Mouse (Mus musculus) cerebral cortex, adult 2 months (tissue): ENCODE measurements around the gene Hoxc5.

Source experiments
- WGBS: fragments of 180-500 bp; shearing (Covaris S2); methylation state at CpG from one replicate; pipeline ENCODE4 v1.1.7; 2018; 5-methylcytosine and 5-hydroxymethylcytosine counted together

Hoxc5 gene

DNA sequence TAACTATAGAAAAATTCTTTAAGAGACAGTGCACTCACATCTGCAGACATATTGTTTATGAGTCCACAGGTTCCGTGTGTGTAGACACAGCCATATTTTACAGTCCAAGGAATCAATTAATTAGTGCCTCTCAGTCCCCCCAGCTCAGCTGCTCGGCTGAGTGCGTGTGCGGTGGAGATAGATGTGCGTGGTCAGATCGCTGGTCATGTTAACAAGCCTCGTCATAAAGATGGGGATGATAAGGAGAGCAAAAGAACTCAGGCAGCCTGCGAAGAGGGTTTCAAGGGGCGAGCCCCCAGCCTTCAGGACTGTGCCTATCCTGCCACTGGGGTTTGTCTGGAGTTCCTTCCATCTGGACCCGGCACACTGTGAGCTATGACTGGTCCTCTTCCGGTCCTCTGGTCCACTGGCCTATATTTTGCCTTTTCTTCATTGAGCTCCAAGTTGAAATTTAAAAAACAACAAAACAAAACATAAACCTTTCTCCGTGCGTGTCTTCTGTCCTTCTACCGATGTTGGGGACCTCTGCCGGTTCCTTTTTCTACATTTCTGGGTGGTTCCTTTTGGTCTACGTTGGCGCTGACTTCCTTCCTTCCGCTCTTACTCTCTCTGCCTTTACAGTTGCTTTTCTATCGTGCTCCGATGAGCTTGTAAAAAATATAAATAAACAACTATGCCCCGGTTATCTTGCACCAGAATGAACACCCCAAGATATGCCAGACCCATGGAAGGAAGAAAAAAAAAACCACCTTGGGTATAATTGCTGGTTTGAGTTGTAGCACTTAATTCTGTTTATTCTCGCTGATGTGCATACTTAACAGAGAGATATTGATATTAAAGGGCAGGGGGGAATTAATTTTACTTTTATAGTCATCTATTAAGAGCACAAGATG, 21.8 kb upstream of the Hoxc5 start:
- 17% methylated on average over 22 of the region's 22 CpGs for WGBS

GRCm38 (mm10) chr15:102947276-102947675, 20.0 kb upstream of the Hoxc5 start:
- 12% methylated on average over 9 of the region's 9 CpGs for WGBS

DNA sequence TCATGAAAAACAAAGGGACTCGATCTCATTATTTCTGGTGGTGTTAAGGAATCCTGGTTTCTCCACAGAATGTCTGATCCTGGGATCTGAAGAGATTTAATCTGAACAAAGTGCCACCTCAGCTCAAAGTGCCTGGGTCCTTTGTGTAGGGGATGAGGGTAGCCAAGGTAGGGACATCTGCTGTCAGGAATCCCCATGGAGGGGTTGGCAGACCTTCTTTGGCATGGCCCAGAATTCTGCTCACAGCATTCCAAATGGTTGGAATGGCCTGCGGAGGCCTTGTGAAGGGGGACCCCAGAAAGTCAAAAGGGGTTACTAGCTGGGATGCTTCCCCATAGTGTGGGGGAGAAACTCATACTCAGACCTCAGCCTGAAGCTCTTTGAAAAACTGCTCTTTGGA, 18.4 kb upstream of the Hoxc5 start:
- 18% methylated on average over 2 of the region's 2 CpGs for WGBS

DNA sequence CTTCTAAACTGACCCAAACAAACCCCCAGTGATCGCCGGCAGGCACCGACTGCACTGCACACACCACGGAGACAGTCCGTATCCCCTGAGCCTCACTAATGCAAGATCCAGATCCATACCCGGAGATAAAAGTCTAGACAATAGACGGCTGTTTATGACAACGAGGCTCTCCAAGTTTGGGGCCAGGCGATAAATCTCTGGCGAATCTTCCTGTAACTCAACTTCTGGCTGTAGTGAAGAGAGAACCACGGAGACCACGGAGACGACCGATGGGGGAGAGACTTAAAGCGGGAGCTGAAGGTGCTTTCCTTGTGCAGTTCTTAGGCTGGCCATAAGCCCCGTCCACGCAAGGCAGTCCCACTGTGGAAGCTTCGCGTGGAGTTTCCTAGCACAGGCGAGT, 17.5 kb upstream of the Hoxc5 start:
- 3% methylated on average over 20 of the region's 20 CpGs for WGBS

- WGBS, result 11% methylated on average over 2 of the region's 2 CpGs
Observed at GRCm38 (mm10) chr15:102950877-102951276, 16.4 kb upstream of the Hoxc5 start.

GRCm38 (mm10) chr15:102953561-102953960, 13.7 kb upstream of the Hoxc5 start:
- 7% methylated on average over 6 of the region's 6 CpGs for WGBS

- 2% methylated on average over 57 of the region's 57 CpGs for WGBS
Observed at GRCm38 (mm10) chr15:102954192-102955006, 12.8 kb upstream of the Hoxc5 start, which contains the start of gene Hoxc11. Gene Hoxc11 (plus strand): TSS chr15:102954427.

DNA sequence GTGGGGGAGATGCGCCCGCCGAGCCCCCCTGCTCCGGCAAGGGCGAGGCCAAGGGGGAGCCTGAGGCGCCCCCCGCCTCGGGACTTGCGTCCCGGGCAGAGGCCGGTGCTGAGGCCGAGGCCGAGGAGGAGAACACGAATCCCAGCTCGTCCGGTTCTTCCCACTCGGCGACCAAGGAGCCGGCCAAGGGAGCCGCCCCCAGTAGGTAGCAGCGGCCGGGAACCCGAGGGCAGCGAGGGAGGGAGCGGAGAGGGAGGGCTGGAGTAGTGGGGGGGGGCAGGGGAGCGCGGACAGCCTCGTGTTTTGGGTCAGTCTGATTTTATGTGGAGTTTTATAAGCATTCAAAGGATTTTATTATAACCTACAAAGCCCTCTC, 12.2 kb upstream of the Hoxc5 start:
- 2% methylated on average over 28 of the region's 28 CpGs for WGBS

DNA sequence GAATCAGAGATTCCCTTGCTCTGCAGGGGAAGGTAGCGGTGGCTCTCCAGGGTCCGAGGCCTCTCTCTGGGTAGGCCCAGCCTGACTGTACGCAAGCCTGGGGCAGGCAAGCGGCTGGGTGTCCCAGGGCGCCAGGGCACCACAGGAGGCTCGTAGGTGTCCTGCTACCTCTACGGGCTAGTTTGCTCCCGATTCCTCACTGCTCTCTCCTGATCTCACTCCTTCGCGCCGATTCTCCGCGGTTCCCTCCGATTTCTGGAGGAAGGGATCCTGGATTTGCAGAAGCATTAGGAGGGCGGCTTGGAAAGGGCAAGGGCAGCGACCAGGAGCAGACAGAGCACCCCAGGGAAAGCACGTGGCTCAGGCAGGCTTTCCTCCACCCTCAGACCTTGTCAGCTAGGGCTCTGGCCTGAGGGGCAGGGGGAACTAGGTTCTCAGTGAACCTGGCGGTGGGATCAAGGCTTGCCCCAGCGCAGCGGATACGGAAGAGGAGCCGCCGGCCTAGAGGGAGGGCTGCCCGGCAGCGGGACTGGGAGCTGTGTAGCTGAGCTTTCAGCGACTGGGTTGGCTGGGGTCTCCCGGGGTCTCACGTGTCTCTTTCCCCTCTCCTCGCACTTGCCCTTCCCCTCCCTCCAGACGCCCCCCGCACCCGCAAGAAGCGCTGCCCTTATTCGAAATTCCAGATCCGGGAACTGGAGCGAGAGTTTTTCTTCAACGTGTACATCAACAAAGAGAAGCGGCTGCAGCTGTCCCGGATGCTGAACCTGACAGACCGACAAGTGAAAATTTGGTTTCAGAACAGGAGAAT, 11.2 kb upstream of the Hoxc5 start:
- 2% methylated on average over 40 of the region's 40 CpGs for WGBS

- WGBS, result 2% methylated on average over 12 of the region's 12 CpGs
Observed at GRCm38 (mm10) chr15:102956906-102957305, 10.3 kb upstream of the Hoxc5 start.

- WGBS, result 3% methylated on average over 13 of the region's 13 CpGs
Observed at GRCm38 (mm10) chr15:102959663-102960191, 7.5 kb upstream of the Hoxc5 start.

DNA sequence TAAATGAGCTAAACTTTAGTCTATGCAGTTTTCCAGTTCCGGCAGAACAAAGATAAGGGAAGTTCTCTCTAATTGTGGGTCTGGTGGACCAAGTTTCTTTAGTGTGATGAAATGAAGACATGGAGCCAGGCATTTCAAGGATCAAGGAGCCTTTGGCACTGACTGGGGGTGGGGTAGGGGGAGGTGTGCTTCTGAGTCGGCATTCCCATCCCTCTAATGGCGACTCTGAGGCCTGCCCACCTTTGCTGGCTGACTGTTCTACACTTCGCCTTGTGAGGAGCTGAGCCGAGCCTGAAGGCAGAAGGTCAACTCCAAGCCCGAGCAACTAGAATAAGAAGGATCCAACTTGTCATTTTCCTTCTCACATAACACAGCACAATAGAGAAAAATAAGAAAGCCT, 5.5 kb upstream of the Hoxc5 start:
- WGBS, result 3% methylated on average over 6 of the region's 6 CpGs

GRCm38 (mm10) chr15:102962492-102962891, 4.8 kb upstream of the Hoxc5 start:
- WGBS, result 6% methylated on average over 13 of the region's 13 CpGs

- 5% methylated on average over 8 of the region's 8 CpGs for WGBS
Observed at GRCm38 (mm10) chr15:102963259-102963658, 4.0 kb upstream of the Hoxc5 start.

DNA sequence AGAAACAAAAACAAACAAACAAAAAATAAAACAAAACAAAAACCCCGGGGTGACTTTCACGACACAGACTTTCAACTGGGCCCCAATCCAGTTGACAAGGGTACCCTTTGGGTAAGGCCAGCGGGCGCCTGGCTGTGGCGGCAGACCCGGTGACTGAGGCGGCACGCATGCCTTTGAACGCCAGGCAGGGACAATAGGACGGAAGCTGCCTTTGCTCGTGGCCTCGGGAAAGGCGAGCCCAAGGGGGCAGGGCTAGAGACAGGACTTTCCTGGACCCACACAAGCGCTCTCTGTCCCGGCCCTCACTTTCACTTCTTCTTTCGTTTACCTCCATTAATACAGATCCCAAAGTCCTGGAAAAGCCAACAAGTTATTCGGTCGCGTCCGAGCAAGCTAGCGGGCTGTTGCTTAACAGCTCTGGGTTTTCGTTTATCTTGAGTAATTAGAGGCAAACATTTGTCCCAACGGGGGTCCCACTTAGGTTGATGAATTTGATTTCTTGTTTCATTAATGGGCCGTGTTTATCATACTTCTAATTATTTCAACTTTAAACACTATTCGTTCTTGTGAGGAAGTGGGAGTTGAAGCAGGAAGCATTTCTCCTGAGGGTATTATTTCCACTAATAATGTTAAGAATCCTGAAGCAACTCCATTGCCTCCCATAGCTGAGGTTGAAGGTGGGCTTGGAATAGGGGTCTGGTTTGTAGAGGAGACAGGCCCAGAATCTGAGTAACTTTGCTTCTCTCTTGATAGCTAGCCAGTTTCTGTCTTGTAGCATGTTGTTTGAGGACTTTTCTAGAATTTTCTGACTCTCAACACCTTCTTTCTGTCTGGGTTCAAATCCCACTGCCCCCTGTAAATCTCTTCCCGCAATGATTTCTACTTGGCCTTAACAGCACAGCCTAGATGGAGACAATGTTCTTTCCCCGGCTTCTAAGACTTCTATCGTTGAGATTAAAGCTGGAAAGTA, 3.3 kb upstream of the Hoxc5 start:
- 4% methylated on average over 28 of the region's 28 CpGs for WGBS

DNA sequence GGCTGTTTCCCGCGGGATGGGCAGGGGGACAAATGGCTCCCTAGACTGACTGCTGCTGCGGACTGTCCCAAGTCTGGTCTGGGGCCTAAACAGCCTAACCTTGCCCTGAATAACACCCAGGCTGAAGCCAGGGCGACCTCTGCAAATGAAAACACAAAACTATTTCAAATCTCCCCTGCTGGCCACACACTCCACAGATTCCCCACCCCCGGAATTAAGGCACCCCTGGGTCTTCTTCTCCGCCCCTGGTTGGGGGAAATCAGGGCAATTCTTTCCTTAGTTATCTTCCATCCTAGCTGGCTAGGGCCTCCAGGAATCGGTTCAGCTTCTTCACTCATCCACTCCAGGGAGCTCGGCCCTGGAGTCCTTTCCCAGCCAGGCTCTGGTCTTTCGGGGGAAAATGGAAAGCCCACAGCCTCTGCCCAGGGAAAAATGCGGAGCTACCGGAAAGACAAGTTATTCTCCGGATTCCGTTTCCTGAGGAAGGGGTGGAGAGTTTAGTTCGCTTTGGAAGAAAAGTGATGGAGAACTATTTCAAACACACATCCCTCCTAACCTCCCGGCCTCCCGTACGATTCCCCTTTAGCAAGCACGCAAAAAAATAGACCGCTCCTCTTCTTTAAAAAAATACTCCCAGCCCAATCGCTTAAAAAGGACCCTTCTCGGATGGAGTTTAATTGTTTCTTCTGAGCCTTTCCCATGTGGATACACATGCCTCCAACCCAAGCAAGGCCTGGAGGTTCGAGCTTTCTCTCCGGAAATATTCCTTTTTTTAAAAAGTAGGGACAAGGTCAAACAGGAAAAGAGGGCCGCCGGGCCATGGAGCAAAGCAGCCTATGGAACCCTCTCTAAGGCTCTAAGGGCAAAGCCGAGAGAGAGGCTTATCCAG, 2.0 kb upstream of the Hoxc5 start:
- whole genome bisulfite sequencing, result 7% methylated on average over 26 of the region's 26 CpGs

- WGBS, result 5% methylated on average over 30 of the region's 30 CpGs
Observed at GRCm38 (mm10) chr15:102965892-102966775, 1.1 kb upstream of the Hoxc5 start.

- WGBS, result 4% methylated on average over 27 of the region's 27 CpGs
Observed at GRCm38 (mm10) chr15:102966776-102967311, 399 bp upstream of the Hoxc5 start, which contains the start of gene Hoxc10. Gene Hoxc10 (plus strand): TSS chr15:102966796.
